Mouse (Mus musculus) heart, embryonic 12.5 days (tissue): ENCODE data around the gene Maml3. TPM values are rescaled to one million over a fixed set of nuclear protein-coding genes. Genes with fewer than 3 reads are reported as not detected.

Experiments
- ATAC-seq: fragments of 200-750 bp; cut with Nextera tagmentation; 2 replicates; pipeline ENCODE4 v1.8.0; 2017; ENCODE audit warnings: moderate TSS enrichment, moderate library complexity; ENCODE audit not compliant: insufficient number of reproducible peaks, low FRiP score
- H3K27ac ChIP-seq: fragments of 300-500 bp; sonication (generic); 2 replicates; pipeline ENCODE4 v1.5.1; 2016; ENCODE audit warnings: mild to moderate bottlenecking, moderate library complexity; ENCODE audit not compliant: poor library complexity, severe bottlenecking
- H3K27me3 ChIP-seq: fragments of 300-500 bp; sonication (generic); replicated peaks from 2 replicates; pipeline ENCODE4 v1.6.1; 2016; ENCODE audit warnings: mild to moderate bottlenecking, moderate library complexity
- H3K36me3 ChIP-seq: fragments of 300-500 bp; sonication (generic); 2 replicates; pipeline ENCODE4 v1.6.1; 2016; ENCODE audit warnings: mild to moderate bottlenecking, moderate library complexity
- H3K4me1 ChIP-seq: fragments of 300-500 bp; sonication (generic); replicated peaks from 2 replicates; pipeline ENCODE4 v1.6.1; 2016; ENCODE audit warnings: mild to moderate bottlenecking
- H3K4me2 ChIP-seq: fragments of 300-500 bp; sonication (generic); 2 replicates; pipeline ENCODE4 v1.6.1; 2016; ENCODE audit warnings: mild to moderate bottlenecking, moderate library complexity
- H3K4me3 ChIP-seq: fragments of 300-500 bp; sonication (generic); 2 replicates; pipeline ENCODE4 v1.5.1; 2016; ENCODE audit warnings: mild to moderate bottlenecking
- H3K9ac ChIP-seq: fragments of 300-500 bp; sonication (generic); 2 replicates; pipeline ENCODE4 v1.6.1; 2016; ENCODE audit warnings: mild to moderate bottlenecking, moderate library complexity
- H3K9me3 ChIP-seq: fragments of 300-500 bp; sonication (generic); replicated peaks from 2 replicates; pipeline ENCODE4 v1.6.1; 2016; ENCODE audit warnings: mild to moderate bottlenecking, moderate library complexity
- WGBS: fragments of 180-500 bp; shearing (Covaris S2); methylation state at CpG from one replicate; pipeline ENCODE4 v1.1.7; 2016; 5-methylcytosine and 5-hydroxymethylcytosine counted together
- polyA plus RNA-seq: library from polyadenylated mRNA; unstranded; fragments of >200 nt; fragmentation: Nextera tagmentation; extraction: Ambion mirVana; gene quantifications from 2 replicates; pipeline ENCODE4 v1.2.1, GENCODE M21; 2016

Gene Maml3
- polyA plus RNA-seq, 1 experiment from 2014 or later = 2.6 TPM

DNA sequence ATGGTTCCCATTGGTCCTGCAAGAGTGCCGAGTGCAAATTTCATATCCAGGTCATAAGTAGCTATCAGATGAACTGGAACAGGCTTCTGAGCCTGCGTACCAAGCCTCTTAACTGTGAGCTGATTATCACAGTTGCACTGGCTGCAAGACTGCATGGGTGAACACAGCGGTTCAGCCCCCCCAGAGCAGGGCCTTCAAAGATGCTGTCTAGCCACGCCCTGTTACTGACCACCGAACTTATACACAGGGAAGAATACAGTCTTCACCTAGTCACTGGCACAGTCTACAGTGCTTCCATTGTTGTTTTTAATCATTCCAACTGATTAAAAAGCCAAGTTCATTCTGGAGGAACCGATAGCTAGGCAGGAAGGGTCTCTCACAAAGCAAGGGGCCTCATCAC, 287.5 kb downstream of the Maml3 start:
- Histone ChIP-seq H3K27me3 (no peaks in the 10 kb centered on the region), H3K36me3 (no peaks in the 10 kb centered on the region), H3K4me3 (no peak overlapping the region), H3K4me1 (peaks cover 12% of the 10 kb centered on the region), H3K4me2 (no peak overlapping the region), H3K9ac (no peak overlapping the region), H3K27ac (no peak overlapping the region), H3K9me3 (no peaks in the 10 kb centered on the region)
- WGBS = 74% methylated on average over 6 of the region's 6 CpGs
- no peak for ATAC-seq

DNA sequence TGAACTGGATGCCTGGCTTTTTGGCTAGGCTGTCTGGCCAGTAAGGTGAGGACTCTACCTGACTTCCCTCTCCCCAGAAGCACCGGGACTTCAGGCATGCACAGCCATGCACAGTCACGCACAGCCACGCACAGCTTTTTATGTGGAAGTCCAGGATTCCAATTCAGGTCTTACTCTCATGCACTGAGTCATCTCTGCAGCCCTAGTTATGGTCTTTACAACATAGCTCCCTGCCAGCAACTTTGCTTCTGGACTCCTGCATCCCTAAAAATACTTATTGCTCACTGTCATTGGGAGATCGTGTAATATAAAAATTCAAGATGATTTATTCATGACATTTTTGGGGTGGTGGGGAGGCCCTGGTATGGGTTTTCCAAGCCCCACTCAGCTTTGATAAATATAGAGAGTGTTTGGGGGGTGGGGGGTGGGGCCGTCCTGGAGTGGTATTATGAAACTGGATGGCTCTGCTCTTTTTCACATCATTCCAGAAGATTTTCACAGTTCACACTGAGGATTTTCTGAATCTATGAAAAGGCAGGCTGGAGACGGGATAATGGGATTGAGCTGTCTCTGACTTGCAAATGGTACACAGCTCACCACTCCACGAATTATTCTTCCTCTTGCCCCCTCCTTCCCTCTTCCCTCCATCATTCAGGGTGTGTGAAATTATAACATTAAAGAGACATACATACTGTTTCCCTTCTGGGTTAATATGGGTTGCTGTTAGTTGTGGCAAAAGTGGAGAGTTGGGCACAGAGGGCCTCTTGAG, 288.2 kb downstream of the Maml3 start:
- ATAC-seq = no peak
- WGBS = 81% methylated on average over 7 of the region's 7 CpGs

DNA sequence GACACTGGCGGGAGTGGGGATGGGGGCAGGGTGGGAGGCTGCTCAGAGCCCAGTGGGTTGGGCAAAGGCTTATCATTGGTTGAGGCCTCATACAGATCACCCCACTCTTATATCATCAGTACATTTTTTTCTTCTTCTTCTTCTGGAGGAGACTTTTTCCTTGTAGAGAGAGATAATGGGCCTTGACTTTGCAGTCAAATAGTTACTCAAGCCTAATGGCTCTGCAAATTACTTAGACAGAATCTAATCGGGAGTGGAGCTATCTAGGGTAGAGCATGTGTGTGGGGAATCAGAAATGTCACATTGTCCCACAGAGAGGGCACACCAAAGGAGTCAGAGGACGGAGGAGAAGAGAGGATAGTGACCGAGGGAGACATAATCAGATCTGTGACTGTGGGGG, 290.8 kb downstream of the Maml3 start:
- Histone ChIP-seq H3K4me3 (no peak overlapping the region), H3K4me1 (no peaks in the 10 kb centered on the region), H3K27ac (no peak overlapping the region), H3K9me3 (no peaks in the 10 kb centered on the region), H3K27me3 (no peaks in the 10 kb centered on the region), H3K36me3 (no peaks in the 10 kb centered on the region), H3K9ac (no peak overlapping the region), H3K4me2 (no peak overlapping the region)
- WGBS = 80% methylated on average over 4 of the region's 4 CpGs
- ATAC-seq = no peak

More for the DNA sequence above, 288.2 kb downstream of the Maml3 start:
- Histone ChIP-seq H3K9ac (no peak overlapping the region), H3K27ac (no peak overlapping the region), H3K9me3 (no peaks in the 10 kb centered on the region), H3K27me3 (no peaks in the 10 kb centered on the region), H3K4me1 (peaks cover 8% of the 10 kb centered on the region; the same call in 1 of the 2 replicates), H3K4me2 (no peak overlapping the region), H3K4me3 (no peak overlapping the region), H3K36me3 (no peaks in the 10 kb centered on the region)

DNA sequence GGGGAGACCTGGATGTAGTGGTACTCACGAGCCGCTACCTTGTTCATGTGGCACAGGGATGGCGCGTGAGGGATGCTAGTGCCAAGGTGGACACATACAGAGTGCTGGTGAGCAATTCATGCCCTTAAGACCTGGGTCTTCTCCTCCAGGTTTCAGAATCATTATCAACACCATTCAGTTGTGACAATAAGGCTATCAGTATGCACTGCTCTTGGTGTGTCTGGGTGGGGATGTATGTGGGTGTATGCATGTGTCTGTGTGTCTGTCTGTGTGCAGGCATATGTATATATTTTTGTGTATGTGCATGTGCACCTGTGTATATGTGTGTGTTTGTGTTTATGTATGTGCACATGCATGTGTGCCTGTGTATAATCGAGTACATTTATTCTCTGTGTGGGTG, 291.7 kb downstream of the Maml3 start:
- Histone ChIP-seq H3K9ac (no peak overlapping the region), H3K4me2 (no peak overlapping the region), H3K36me3 (no peaks in the 10 kb centered on the region), H3K4me3 (no peak overlapping the region), H3K4me1 (no peaks in the 10 kb centered on the region), H3K27ac (no peak overlapping the region), H3K9me3 (no peaks in the 10 kb centered on the region), H3K27me3 (no peaks in the 10 kb centered on the region)
- no peak for ATAC-seq
- WGBS = 95% methylated on average over 5 of the region's 5 CpGs

DNA sequence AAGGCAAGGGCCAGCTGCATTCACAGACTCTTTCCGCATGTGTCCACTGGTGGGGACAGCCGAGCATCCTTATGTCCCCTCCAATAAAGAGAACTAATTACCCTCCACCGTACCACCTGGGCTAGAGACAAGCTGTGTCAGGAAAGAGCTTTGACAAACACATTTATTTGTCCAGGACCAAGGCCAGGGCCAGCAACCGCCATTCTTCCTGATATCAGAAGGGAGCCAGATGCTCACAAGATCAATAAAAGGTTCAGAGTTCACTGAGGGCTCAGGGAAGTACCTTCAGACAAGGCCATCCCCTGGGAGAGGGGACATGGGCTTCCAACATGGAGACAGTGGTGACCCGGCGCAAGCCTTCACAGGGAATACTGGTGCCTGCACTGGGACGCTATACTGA, 294.1 kb downstream of the Maml3 start:
- Histone ChIP-seq H3K4me2 (no peak overlapping the region), H3K4me1 (0 out of 2 replicates have a peak, but pooled peaks cover under 1% of the 10 kb centered on the region), H3K4me3 (no peak overlapping the region), H3K27ac (no peak overlapping the region), H3K36me3 (no peaks in the 10 kb centered on the region), H3K9me3 (no peaks in the 10 kb centered on the region), H3K9ac (no peak overlapping the region), H3K27me3 (no peaks in the 10 kb centered on the region)
- 80% methylated on average over 7 of the region's 7 CpGs for WGBS
- ATAC-seq = no peak

DNA sequence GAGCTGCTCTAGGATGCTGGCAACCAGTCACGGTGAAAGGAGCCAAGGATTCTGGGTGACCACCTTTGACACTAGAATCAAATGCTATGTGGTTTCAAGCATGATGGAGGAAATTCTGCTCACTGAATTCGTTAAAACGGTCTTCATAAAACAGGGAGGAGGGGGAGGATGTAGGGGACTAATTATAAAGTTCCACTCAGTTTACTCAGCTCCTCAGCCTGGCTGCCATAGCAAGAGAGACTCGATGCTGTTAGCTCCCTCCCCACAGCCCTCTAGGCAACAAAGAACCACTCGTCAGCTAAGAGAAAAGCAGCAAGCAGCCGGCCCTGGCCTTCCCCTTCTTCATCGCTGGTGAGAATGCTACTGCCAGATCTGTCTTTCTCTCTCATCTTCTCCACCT, 295.1 kb downstream of the Maml3 start:
- H3K9ac ChIP-seq = no peak overlapping the region
- no peak for ATAC-seq
- no peaks in the 10 kb centered on the region for H3K36me3 ChIP-seq
- H3K27ac ChIP-seq = no peak overlapping the region
- H3K4me3 ChIP-seq = no peak overlapping the region
- 65% methylated on average over 7 of the region's 7 CpGs for WGBS
- H3K27me3 ChIP-seq = no peaks in the 10 kb centered on the region
- 0 out of 2 replicates have a peak, but pooled peaks cover 4% of the 10 kb centered on the region for H3K4me1 ChIP-seq
- H3K9me3 ChIP-seq = no peaks in the 10 kb centered on the region
- H3K4me2 ChIP-seq = no peak overlapping the region

DNA sequence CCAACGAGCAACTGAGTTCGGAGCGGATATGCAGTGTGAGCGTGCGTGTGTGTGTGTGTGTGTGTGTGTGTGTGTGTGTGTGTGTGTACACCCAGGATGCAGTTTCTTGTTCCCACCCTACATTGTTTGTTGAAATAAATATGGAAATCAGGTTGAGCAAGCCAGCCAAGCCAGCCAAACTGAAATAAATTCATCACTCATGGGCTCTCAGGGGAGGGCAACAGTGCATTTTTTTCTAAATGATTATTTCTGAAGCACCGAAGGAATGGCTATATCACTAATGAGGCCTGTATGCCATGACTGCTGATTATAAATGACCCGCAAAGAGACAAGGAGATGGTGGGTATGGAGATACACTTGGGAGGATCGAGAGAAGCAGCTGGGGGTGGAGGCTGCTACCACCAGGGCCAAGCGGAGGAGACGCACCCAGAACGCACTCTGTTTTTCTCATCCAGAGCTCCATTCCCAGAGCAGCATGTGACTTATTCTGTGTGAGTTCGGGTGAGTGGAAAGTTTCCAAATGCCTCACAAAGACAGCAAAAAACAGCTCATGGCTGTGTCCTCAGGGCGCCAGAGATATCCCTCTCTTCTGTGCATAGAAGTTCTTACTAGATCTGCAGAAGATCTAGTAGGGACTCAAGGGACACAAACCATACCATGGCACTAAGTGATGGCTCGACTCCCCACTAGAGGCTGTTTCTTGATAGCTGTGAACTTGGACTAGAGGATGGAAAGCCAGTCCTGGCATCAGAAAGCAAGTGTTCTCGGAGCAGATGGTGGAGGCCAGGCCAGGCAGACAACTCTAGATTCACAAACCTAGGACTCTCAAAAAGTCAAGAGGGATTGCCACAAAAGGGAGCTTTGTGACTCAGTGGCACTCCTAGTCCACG, 296.6 kb downstream of the Maml3 start:
- no peak overlapping the region for H3K4me2 ChIP-seq
- H3K9me3 ChIP-seq = no peaks in the 10 kb centered on the region
- H3K4me3 ChIP-seq = no peak overlapping the region
- H3K36me3 ChIP-seq = no peaks in the 10 kb centered on the region
- no peaks in the 10 kb centered on the region for H3K27me3 ChIP-seq
- no peak overlapping the region for H3K9ac ChIP-seq
- H3K4me1 ChIP-seq = 0 out of 2 replicates have a peak, but pooled peaks cover 4% of the 10 kb centered on the region
- no peak for ATAC-seq
- no peak overlapping the region for H3K27ac ChIP-seq
- WGBS = 76% methylated on average over 16 of the region's 16 CpGs

DNA sequence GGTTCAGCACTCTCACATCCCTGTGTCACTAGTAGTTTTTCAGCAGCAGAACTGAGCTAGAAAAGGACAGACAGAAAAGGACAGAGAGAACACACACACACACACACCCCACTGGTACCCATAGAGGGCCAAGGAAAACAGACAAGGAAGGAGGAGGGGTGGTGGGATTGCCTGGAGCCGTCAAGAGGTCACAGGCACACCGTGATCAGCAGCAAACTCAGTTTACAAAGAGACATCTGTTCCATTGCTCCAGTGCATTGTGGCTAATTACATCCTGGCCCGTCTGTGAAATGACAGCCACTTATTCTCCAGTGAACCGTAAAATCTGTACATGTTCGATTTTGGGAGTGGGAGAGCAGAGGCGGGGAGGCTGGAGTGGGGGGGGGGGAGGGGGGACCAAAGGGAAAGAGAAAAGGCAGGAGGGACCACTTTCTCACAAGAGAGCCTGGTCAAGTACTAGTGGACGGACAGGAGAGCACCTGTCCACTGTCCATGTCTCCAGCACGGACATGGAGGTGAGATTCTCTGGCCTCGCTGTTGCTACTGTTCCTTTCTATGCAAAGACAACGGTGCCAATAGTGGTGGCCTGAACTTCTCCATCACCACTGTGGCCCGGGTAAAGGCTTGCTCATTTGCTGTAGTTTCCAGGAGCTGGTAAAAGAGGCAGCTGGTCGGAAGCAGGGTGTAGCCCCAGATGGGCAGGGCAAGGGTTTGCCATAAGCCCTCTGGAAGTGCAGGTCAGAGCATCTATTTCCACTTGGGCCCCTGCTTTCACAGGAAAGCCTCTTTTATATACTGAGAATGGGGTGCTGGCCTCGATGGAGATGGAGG, 299.2 kb downstream of the Maml3 start:
- Histone ChIP-seq H3K27ac (no peak overlapping the region), H3K27me3 (no peaks in the 10 kb centered on the region), H3K36me3 (no peaks in the 10 kb centered on the region), H3K9ac (no peak overlapping the region), H3K4me2 (no peak overlapping the region), H3K4me1 (0 out of 2 replicates have a peak, but pooled peaks cover 4% of the 10 kb centered on the region), H3K9me3 (no peaks in the 10 kb centered on the region), H3K4me3 (no peak overlapping the region)
- WGBS = 56% methylated on average over 13 of the region's 13 CpGs
- no peak for ATAC-seq

DNA sequence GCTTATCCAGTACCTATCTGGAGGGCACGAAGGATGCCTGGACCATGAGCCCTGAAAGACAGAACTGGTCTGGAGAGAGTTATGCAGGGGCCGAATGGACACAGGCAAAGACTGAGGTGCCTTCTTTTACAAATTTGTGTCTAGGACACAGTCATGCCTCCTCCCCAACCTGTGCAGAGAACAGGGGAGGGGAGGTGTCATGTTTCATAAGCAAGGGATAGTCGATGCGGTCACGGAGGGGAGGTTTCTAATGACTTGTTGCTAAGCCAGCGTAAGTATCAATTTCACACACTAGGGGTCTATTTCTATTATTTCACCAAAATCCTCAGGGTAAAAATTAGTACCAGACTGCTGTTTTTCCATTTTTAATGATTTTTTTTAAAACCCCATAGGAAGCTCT, 301.0 kb downstream of the Maml3 start:
- 77% methylated on average over 6 of the region's 6 CpGs for WGBS

DNA sequence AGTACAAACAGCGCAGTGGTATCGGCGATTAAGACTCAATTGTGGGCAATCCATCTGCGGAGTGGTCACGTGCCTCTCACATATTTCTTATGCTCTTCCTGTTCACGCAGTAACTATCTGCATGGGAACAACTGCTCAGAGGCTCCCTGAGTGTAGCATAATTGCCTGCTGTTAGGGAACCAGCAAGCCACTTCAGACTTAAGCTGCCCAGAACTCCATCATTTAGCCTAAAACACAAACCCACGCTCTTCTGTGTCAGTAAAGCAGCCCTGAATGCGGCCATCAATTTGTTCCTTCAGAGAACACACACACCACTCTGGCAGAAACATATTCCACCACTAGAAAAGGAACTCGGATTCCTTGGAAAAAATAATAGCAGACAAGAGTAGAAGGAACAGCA, 305.2 kb downstream of the Maml3 start:
- no peak overlapping the region for H3K27ac ChIP-seq
- no peak overlapping the region for H3K9ac ChIP-seq
- WGBS = 87% methylated on average over 9 of the region's 9 CpGs
- no peak overlapping the region for H3K4me2 ChIP-seq
- H3K9me3 ChIP-seq = no peaks in the 10 kb centered on the region
- H3K36me3 ChIP-seq = no peaks in the 10 kb centered on the region
- no peaks in the 10 kb centered on the region for H3K27me3 ChIP-seq
- H3K4me1 ChIP-seq = peaks cover 22% of the 10 kb centered on the region
- ATAC-seq = no peak
- no peak overlapping the region for H3K4me3 ChIP-seq

More for the DNA sequence above, 301.0 kb downstream of the Maml3 start:
- no peaks in the 10 kb centered on the region for H3K36me3 ChIP-seq
- H3K4me3 ChIP-seq = no peak overlapping the region
- no peaks in the 10 kb centered on the region for H3K27me3 ChIP-seq
- H3K9ac ChIP-seq = no peak overlapping the region
- no peaks in the 10 kb centered on the region for H3K9me3 ChIP-seq
- no peak overlapping the region for H3K27ac ChIP-seq
- ATAC-seq = no peak
- H3K4me2 ChIP-seq = no peak overlapping the region
- peaks cover 10% of the 10 kb centered on the region; the same call in 1 of the 2 replicates for H3K4me1 ChIP-seq
